Mouse (Mus musculus) embryo, embryonic 11.5 days (tissue): ENCODE data around the gene Cdh18.
"Not testable (repeated sequence)": the region's sequence is repeated elsewhere in the genome, so short reads cannot be mapped to it uniquely, and the experiment has no call there.

Source experiments
- DNase-seq: peaks from one replicate; pipeline ENCODE4 v3.0.0-alpha.2; 2012; ENCODE audit warnings: low read depth, low spot score

Gene Cdh18

DNA sequence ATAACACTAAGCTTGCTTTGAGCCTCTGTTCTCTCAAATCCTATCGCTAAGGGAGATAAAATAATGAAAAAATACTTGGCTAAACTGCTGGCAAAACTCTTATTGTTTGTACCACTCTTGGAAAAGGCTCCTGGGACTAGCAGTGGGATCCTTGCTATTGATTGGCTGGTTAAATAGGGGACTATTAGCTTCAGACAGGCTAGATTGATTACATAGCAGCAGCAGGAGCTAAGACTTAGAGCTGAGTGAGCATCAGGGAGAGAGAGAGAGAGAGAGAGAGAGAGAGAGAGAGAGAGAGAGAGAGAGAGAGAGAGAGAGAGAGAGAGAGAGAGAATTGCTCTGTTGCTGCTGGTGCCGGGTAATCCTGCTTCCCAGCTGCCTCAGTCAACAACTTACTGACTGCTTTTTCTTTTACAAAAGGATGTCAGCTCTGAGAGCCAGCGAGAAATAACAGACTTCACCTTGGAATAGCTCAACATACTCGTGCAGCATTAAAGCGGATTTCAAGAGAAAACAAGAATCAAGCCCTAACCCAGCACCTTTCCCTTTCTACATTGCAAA, at the start of gene Cdh18:
Gene Cdh18, plus strand, starts transcription at position 312 of the 561 bp plus-strand sequence.
- DNase-seq: no peak

- DNase-seq: no peak
These were observed 37.6 kb upstream of the Cdh18 start for GRCm38 (mm10) chr15:22511271-22511670.

DNA sequence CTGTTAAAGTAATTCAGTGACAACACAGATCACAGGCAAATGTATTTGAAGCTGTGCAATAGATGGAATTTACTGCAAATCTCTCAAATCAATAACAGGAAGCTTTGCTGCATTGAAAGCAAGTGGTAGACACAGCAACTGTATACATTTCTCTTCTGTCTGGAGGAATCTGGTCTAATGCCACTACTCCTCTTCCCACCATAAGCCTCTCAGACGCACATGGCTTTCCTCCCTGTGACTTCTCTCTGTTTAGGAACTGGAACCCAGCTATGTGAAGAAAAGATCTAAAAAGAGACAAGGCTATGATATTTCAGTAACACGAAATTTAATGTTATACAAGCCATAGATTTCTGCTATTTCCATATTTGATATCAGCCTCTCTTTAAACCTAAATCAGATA, 13.0 kb upstream of the Cdh18 start:
- no peak for DNase-seq

GRCm38 (mm10) chr15:22577974-22578616, 29.3 kb downstream of the Cdh18 start:
- peak; percentile 16 for DNase-seq

GRCm38 (mm10) chr15:22578617-22578990, 29.8 kb downstream of the Cdh18 start:
- no peak for DNase-seq

DNA sequence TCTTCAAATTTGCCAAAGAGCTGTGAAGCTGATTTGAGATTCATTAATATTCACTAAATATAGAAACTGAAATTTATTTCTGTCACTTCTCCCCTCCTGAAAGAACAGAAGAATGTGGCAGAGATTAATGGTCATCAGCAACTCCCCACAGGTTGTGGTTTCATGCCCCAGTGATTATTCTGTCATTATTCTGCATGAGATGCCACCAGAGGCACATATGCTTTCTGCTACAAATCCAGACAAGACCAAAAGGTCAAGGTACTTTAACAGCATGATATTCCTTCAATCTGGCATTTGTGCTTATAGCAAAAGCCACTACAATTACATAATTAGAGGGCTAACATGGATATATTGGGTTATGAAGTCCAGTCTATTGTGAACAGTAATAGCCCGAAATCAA, 35.8 kb downstream of the Cdh18 start:
- DNase-seq: no peak

DNA sequence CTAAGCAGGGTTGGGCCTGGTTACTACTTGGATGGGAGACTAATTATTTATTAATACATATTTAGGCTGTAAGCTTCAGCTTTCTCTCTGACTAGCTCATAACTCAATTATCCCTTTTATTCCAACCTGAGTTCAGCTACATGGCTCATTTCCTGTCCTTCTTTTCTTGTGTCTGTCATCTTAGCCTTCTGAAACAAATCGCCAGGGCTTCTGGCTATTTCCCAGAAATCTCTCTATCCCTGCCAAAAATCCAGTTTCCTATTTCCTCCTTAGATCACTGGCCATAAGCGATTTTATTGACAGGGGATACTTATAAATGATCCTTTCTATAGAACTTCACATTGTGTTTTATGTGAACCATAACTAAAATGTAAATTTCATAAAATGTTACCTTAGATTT, 167.6 kb downstream of the Cdh18 start:
- DNase-seq: no peak

DNA sequence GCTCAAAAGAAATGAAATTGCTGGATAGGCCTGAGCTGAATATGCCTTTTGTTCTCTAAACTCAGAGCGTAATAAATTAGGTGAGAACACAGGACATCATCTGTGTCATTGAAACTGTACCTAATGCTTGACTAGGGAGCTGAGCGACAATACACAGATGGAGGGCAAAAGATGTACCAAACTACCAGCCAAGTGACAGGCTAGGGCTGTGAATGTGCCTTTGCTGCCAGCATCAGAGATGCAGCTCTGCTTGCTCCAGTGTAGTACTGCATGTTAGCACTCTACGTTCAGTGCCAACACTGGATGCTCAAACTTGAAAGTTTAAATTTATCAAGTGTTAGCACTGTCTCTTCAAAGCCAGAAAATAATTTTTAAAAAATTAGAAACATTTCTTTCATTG, 168.9 kb downstream of the Cdh18 start:
- DNase-seq: peak; percentile 13

DNA sequence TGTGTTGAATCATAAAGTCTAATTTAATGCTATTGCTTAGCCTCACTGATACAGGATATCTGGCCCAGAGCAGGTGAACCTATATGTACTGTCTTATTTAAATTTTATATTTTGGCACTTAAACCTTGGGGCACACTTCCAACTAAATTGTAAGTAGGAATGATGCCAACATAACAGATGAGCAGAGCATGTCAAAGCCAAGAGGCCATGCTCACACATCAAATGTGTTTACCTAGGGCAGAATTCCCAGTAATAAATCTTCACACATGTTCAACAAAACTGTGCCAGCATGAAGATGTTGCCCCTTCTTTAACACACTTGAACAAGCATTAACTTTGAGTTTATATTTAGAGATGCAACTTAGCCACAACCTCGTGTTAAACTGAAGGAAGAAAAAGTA, 177.8 kb downstream of the Cdh18 start:
- DNase-seq: no peak

- no peak for DNase-seq
These were observed 184.2 kb downstream of the Cdh18 start for GRCm38 (mm10) chr15:22733039-22733438.

DNA sequence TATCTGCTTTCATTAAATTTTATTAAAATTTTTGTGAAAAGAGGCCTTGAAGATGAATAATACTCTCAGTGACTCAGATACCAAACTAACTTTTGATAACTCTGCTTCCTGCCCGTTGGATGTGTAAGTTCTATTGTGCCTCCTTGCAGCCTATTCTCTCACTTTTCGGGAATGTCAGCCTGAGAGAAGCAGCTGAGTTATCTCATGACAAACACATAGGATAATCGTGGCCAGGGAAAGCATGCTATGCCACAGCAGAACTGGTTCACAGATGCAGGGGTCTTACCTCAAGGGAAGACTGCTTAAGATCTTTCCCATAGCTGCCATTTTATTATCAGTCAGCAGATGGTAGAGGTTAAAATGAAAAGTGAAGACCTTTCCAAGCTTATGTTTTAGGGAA, 187.3 kb downstream of the Cdh18 start:
- DNase-seq: no peak

DNA sequence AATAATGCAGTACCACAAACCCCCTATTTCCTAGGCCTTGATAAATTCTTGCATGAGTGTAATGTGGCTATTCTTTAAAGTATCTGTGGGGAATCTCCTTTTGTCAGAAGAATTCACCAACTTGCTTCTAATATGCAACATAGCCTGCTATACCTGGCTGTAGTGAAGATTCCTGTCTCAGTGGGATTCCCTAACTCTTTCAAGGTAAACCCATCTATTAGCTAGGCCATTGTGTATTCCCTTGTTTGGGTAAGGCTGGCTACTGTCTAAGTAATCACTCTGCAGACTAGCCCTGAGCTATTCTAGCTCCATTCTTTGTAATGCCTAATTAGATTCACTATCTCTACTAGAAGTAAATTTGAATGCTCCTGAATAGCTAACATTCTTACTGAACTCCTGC, 212.4 kb downstream of the Cdh18 start:
- not testable (repeated sequence) for DNase-seq

DNA sequence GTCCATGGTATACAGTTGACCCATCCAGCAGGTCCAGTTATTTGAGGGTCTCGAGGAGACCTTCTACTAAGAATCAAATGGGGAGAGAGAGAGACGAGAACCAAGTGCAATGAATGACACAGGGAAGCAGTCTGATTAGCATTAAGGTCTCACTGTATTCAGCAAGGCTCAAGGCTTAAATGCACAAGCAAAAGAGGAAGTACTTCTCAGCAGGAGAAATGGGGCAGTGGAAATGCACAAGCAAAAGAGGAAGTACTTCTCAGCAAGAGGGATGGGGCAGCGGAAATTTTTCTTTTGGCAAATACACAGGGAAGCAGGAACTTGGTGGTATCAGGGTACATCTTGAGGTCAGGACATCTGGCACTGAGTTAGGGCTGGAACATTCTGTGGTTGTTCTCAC, 217.8 kb downstream of the Cdh18 start:
- DNase-seq: not testable (repeated sequence)

DNA sequence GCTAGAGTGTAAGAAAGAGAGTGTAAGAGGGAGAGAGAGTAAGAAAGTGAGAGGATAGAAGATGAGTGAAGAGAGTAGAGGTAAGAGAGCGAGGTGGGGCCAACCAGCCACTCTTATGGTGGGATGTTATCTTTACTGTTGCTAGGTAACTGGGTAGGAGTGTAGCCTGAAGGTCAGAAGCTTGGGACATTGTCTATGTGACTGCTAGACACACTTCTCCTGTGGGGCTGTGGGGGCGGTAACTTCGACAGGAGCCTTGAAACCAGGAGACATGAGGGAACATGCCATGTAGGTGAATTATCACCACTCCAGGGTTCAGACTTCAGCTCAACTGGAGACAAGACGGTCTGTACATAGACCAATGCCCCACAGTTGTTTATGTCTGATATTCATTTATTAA, 227.5 kb downstream of the Cdh18 start:
- no peak for DNase-seq

- DNase-seq: no peak
These were observed 240.9 kb downstream of the Cdh18 start for GRCm38 (mm10) chr15:22789696-22790095.

GRCm38 (mm10) chr15:22791791-22792190, 243.0 kb downstream of the Cdh18 start:
- DNase-seq: no peak

DNA sequence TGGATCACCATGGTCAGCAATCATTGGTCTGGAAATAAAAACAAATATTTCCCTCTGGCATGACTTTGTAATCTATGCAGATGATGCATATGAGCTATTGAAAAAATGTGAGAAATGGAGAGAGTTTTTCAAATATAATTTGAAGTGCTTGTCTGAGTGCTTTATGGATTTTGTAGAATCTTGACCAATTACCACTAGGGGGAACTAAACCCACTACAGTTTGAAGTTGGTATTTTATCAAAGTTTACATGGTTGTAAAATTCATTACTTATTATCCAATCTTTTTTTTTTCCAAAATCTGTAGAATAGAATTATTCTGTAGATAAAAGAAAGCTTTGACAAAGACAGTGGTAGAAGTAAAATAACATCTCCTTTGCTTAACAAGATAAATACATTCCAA, 284.3 kb downstream of the Cdh18 start:
- no peak for DNase-seq

DNA sequence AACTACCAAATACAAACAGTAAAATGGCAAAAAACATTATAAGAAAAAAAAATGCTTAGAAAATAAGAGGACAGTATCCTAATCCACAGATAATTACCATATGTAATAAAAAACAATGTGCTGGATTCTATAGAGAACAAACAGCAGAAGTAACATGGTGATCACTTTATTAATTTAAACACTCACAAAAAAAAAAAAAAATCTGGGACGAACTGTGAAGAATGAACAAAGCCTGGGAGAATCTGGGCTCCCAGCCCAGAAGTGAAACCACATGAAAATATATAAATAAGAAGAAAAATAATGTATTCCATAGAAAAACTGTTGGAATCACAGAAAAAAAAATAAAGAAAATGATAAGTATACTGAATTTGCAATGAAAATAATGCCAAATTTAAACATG, 288.4 kb downstream of the Cdh18 start:
- DNase-seq: no peak

GRCm38 (mm10) chr15:22857704-22858103, 308.9 kb downstream of the Cdh18 start:
- no peak for DNase-seq

- DNase-seq: no peak
These were observed 321.9 kb downstream of the Cdh18 start for GRCm38 (mm10) chr15:22870679-22871078.

DNA sequence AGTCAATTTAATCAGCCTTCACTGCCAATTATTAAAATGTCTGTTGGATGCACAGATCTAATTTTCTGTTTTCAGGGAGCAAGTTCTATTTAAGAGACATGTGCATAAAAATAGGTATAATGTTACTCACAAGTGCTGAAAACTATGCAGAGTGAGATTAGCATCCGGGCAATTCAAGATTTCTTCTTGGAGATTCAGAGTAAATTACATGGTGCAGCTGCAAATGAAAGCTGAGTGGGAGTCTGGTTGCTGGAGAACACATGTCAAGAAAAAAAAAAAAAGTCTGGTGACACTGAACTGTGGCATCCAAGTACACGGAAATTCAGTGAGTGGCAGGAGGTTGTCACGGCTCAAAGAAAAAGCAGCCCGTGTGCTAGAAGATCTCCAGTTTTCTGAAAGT, 348.9 kb downstream of the Cdh18 start:
- no peak for DNase-seq

GRCm38 (mm10) chr15:22898208-22898607, 349.4 kb downstream of the Cdh18 start:
- no peak for DNase-seq

GRCm38 (mm10) chr15:22914444-22914843, 365.6 kb downstream of the Cdh18 start:
- no peak for DNase-seq

GRCm38 (mm10) chr15:22934293-22934692, 385.5 kb downstream of the Cdh18 start:
- peak; percentile 8 for DNase-seq
